Mouse (Mus musculus) brain, embryonic 14.5 days (tissue): ENCODE data around the gene Psmb10.

Source experiments
- CTCF ChIP-seq: fragments of 200-500 bp; IDR thresholded peaks from 2 replicates; pipeline ENCODE4 v1.5.1; 2012; ENCODE audit warnings: inconsistent platforms, mild to moderate bottlenecking, moderate library complexity, borderline replicate concordance; ENCODE audit not compliant: insufficient read depth, insufficient read length; ENCODE audit errors: extremely low read depth
- POLR2A ChIP-seq: fragments of 200-500 bp; IDR thresholded peaks from 2 replicates; pipeline ENCODE4 v1.6.1; 2012; ENCODE audit warnings: mild to moderate bottlenecking, inconsistent platforms, borderline replicate concordance; ENCODE audit not compliant: poor library complexity, insufficient read depth, insufficient read length, severe bottlenecking; ENCODE audit errors: extremely low read depth

GRCm38 (mm10) chr8:105949350-105949749 lies 11.1 kb upstream of the Psmb10 start:
- TF ChIP-seq POLR2A (no peak), CTCF (no peak)
